24 mouse cellular contexts compared by ENCODE assay signal in genomic region chr12:99119966-99120365, GRCm38 (mm10).
A peak's percentile ranks its signal among the peaks of the same experiment; 100 is the strongest.
DNase-seq lines count a peak whose midpoint lies in the region; ATAC-seq and TF ChIP-seq lines count a peak whose summit lies in the region.
"Had no signal": no experiment of that assay in that cellular context is flagged by ENCODE, and none has a peak within 500 bp of the region (broad histone marks: within the 10 kb centered on the region; RNA-seq: fewer than 3 reads in every experiment).

No protein-coding gene starts in this region.

- H3K36me3 ChIP-seq in hindbrain, embryonic 10.5 days: no peaks in the 10 kb centered on the region
- H3K36me3 ChIP-seq in hindbrain, postnatal 0 days (ENCODE audit: insufficient read depth, low read length): no peaks in the 10 kb centered on the region
- H3K36me3 ChIP-seq: embryonic facial prominence, embryonic 10.5 days; embryonic facial prominence, embryonic 12.5 days; forebrain, embryonic 15.5 days; G1E had no signal

- H3K4me1 ChIP-seq in hindbrain, embryonic 10.5 days (replicated peaks): peaks cover 20% of the 10 kb centered on the region
- no peaks in the 10 kb centered on the region for H3K4me1 ChIP-seq in hindbrain, postnatal 0 days (ENCODE audit: insufficient read depth, low read length)
- H3K4me1 ChIP-seq: forebrain, embryonic 13.5 days; forebrain, embryonic 15.5 days had no signal

- 70% methylated on average over 9 of the region's 9 CpGs for WGBS in hindbrain, embryonic 10.5 days
- WGBS in hindbrain, postnatal 0 days: 70% methylated on average over 9 of the region's 9 CpGs

- H3K9ac ChIP-seq in hindbrain, postnatal 0 days (replicated peaks; ENCODE audit: low read length): no peak overlapping the region
- H3K9ac ChIP-seq: embryonic facial prominence, embryonic 12.5 days; forebrain, embryonic 13.5 days; forebrain, embryonic 15.5 days had no signal

- no peak overlapping the region for H3K4me3 ChIP-seq in hindbrain, embryonic 10.5 days
- H3K4me3 ChIP-seq in hindbrain, postnatal 0 days (ENCODE audit: low read length): no peak overlapping the region
- H3K4me3 ChIP-seq: embryonic facial prominence, embryonic 10.5 days; embryonic facial prominence, embryonic 12.5 days; forebrain, embryonic 13.5 days; forebrain, embryonic 15.5 days had no signal

- TF ChIP-seq CTCF in hindbrain, postnatal 0 days (IDR thresholded peaks at IDR 0.05; ENCODE audit: low read depth): no peak

- 0 out of 2 replicates have a peak overlapping the region, but pooled peaks have one; percentile 16 for H3K27ac ChIP-seq in hindbrain, embryonic 10.5 days
- H3K27ac ChIP-seq in hindbrain, postnatal 0 days: no peak overlapping the region
- H3K27ac ChIP-seq: embryonic facial prominence, embryonic 10.5 days; embryonic facial prominence, embryonic 12.5 days; forebrain, embryonic 13.5 days; forebrain, embryonic 15.5 days had no signal

- peak; percentile 78 for DNase-seq in heart, adult 11 months
- no peak for DNase-seq in heart, adult 9 months (ENCODE audit: low spot score in 2 of 2)
- no peak for DNase-seq in hindbrain, embryonic 10.5 days (ENCODE audit: low spot score)
- no peak for DNase-seq in hindbrain, postnatal 0 days (ENCODE audit: low spot score)
- DNase-seq in testis, postnatal 10 days (ENCODE audit: low spot score): peak; percentile 21
- no peak for DNase-seq in testis, postnatal 14 days (ENCODE audit: low spot score)
- DNase-seq: adrenal gland, adult 8-10 months; adrenal gland, postnatal 14 days; adrenal gland, postnatal 36 days; B cell, adult 2 months; cerebellum, adult 11-12 months; cerebellum, adult 2 months; cerebellum, adult 9-10 months; cerebellum, postnatal 10 days; cerebellum, postnatal 25 days had no signal

- no peak for ATAC-seq in hindbrain, postnatal 0 days
- ATAC-seq: activated CD4-positive, CD25-positive, alpha-beta regulatory T cell, adult 4 months; CD4-positive, CD25-positive, alpha-beta regulatory T cell, adult 4 months; forebrain, embryonic 13.5 days; forebrain, embryonic 15.5 days; Patski had no signal

- peaks cover 5% of the 10 kb centered on the region; the same call in 1 of the 2 replicates for H3K27me3 ChIP-seq in hindbrain, embryonic 10.5 days (ENCODE audit: insufficient read depth, poor library complexity, severe bottlenecking)
- H3K27me3 ChIP-seq in hindbrain, postnatal 0 days (ENCODE audit: insufficient read depth, low read length): no peaks in the 10 kb centered on the region
- H3K27me3 ChIP-seq: CH12.LX; embryonic facial prominence, embryonic 12.5 days; forebrain, embryonic 13.5 days; forebrain, embryonic 15.5 days; Patski had no signal

- H3K4me2 ChIP-seq in hindbrain, postnatal 0 days (ENCODE audit: low read depth, low read length): no peak overlapping the region
- H3K4me2 ChIP-seq: embryonic facial prominence, embryonic 12.5 days; forebrain, embryonic 13.5 days; forebrain, embryonic 15.5 days had no signal

- peaks cover 7% of the 10 kb centered on the region for H3K9me3 ChIP-seq in hindbrain, embryonic 10.5 days
- H3K9me3 ChIP-seq in hindbrain, postnatal 0 days (ENCODE audit: low read length): no peaks in the 10 kb centered on the region
- H3K9me3 ChIP-seq: embryonic facial prominence, embryonic 10.5 days; embryonic facial prominence, embryonic 12.5 days; forebrain, embryonic 13.5 days; forebrain, embryonic 15.5 days had no signal

Comparison
In these comparisons a context has a peak if more than half of its experiments do, and no peak if none do; other contexts are left out.
1. DNase-seq: peak in heart, adult 11 months (single experiment) and testis, postnatal 10 days (single experiment); none in heart, adult 9 months (0 of 2), hindbrain, embryonic 10.5 days (single experiment), hindbrain, postnatal 0 days (single experiment) and testis, postnatal 14 days (single experiment).